Mouse (Mus musculus) testis, adult 2 months (tissue): ENCODE results near the gene Ap3d1.

Source experiments
- CTCF ChIP-seq: fragments of 200-500 bp; IDR thresholded peaks from 2 replicates; pipeline ENCODE4 v1.5.1; 2012; ENCODE audit warnings: low read depth, mild to moderate bottlenecking, inconsistent platforms, low read length, moderate library complexity; ENCODE audit not compliant: control insufficient read depth, insufficient read depth, insufficient replicate concordance
- POLR2A ChIP-seq: fragments of 200-500 bp; IDR thresholded peaks from 2 replicates; pipeline ENCODE4 v1.6.1; 2012; ENCODE audit warnings: low read depth, mild to moderate bottlenecking, inconsistent platforms, low read length, moderate library complexity; ENCODE audit not compliant: control insufficient read depth

DNA sequence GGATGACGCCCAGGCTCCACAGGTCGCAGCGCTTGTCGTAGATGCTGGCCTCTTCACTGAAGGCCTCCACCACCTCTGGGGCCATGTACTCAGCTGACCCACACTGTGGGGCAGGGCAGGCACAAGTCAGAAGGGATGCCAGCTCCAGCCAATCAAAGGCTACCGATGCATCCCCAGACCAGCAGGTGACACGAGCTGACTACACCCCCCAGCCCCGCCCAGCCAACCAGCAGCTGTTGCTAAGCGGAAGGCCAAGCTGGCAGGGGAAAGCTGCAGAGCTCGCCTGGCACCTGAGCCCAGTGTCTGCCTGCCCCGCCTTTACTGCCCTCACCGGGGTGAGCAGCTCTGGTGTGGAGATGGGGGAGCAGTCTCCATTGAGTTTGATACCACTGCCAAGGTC lies 73.5 kb downstream of the Ap3d1 start:
- TF ChIP-seq CTCF = no peak
- no peak for TF ChIP-seq POLR2A
